Mouse (Mus musculus): ENCODE results near the gene Havcr1. TPM values are rescaled to one million over a fixed set of nuclear protein-coding genes. Genes with fewer than 3 reads are reported as not detected.

The Havcr1 gene
- polyA plus RNA-seq (2015; fragmentation: Illumina TruSeq; extraction: RNeasy Lipid Tissue Mini Kit (QIAGEN cat#74804); ENCODE audit: low read depth, low replicate concordance) = not detected

DNA sequence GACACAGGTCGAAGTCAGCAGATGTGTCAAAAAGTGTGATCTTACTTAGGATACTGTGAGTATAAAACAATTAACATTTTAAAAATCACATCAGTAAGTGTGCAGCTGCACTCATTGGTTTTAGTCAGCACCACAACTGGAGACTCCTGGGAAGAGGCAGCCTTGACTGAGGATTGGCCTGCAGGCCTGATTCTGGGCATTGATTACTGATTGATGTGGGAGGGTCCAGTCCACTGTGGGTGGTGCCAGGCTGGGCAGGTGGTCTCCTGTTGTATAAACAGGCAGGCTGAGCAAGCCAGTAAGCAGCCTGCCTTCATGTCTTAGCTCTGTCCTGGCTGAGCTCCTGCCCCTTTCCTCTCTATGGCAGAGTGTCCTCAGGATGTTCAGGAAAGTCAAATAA is at the start of gene Havcr1:
Havcr1 (plus strand) TSS at position 5 of the 400 bp plus-strand sequence.

DNA sequence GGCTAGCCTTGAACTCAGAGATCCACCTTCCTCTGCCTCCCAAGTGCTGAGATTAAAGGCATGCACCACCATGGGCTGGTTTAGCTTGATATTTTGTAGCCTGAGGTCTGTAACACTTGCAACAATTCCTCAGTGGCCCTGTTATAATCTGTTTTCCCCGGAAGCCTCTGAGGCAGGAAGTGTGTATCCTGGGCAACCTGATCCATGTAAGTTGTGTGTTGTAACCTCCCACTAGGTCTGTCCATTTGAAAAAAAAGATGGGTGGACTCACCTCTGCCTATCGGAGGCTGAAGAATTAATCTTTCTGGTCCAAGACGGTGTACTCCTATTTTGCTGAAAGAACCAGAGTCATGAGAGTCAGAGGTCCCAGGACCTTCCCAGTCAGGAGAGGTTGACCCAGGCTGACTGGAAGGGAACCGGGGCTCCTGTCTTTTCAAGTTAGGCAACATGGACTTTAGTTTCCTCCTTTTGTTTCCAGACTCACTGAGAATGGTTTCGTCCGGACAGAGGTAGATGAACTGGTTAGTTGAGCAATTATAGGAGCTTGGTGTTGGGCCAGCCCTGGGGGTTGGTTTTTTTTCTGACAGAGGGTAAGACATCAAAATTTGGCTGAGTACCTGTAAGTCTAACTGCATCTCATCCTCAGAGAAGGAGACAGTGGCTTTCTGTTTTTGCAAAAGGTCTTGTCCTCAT is 28.1 kb upstream of the Havcr1 start, which contains the start of gene Timd2:
Timd2 (minus strand) TSS at position 398 of the 693 bp plus-strand sequence.

DNA sequence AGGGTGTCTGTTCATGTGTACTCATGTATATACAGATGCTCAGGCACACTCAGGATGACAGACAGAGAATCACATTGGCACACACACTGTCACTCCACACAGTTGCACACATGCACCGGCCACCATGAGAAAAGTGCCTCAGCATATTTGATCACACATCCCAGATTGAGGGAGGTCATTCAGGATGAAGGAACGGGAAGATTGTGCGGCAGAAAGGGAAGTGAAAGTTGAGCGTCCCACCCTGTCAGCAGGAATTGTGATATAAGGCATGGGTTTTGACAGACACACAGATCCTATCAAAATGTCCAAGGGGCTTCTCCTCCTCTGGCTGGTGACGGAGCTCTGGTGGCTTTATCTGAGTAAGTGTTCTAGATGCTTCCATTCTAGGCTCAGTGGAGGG is 75.6 kb downstream of the Havcr1 start, which contains the start of gene Timd4:
Timd4 (plus strand) TSS at position 290 of the 400 bp plus-strand sequence.

Other genes starting within 250 kb of the Havcr1 start
- gene Gm12169, start 210.9 kb upstream of the Havcr1 start, polyA plus RNA-seq (2015; fragmentation: Illumina TruSeq; extraction: RNeasy Lipid Tissue Mini Kit (QIAGEN cat#74804); ENCODE audit: low read depth, low replicate concordance) = not detected
- gene BC053393, start 163.5 kb upstream of the Havcr1 start, polyA plus RNA-seq (2015; fragmentation: Illumina TruSeq; extraction: RNeasy Lipid Tissue Mini Kit (QIAGEN cat#74804); ENCODE audit: low read depth, low replicate concordance) = not detected
- not detected for gene Dppa1, start 105.8 kb upstream of the Havcr1 start, polyA plus RNA-seq (2015; fragmentation: Illumina TruSeq; extraction: RNeasy Lipid Tissue Mini Kit (QIAGEN cat#74804); ENCODE audit: low read depth, low replicate concordance)
- not detected for gene Timd2, start 28.0 kb upstream of the Havcr1 start, polyA plus RNA-seq (2015; fragmentation: Illumina TruSeq; extraction: RNeasy Lipid Tissue Mini Kit (QIAGEN cat#74804); ENCODE audit: low read depth, low replicate concordance)
- gene Timd4, start 75.7 kb downstream of the Havcr1 start, polyA plus RNA-seq (2015; fragmentation: Illumina TruSeq; extraction: RNeasy Lipid Tissue Mini Kit (QIAGEN cat#74804); ENCODE audit: low read depth, low replicate concordance) = not detected